Mouse (Mus musculus) CH12.LX (cell line): ENCODE results near the gene Gpr19.

Experiments
- CHD2 ChIP-seq: IDR thresholded peaks from 2 replicates; pipeline ENCODE4 v1.6.1; 2011; ENCODE audit warnings: low read length, improper control_type of control experiment
- CTCF ChIP-seq, 2 experiments: IDR thresholded peaks in 1 of 2; conservative IDR thresholded peaks in 1 of 2; 2 replicates each; pipeline ENCODE4 v1.5.1; 2011 to 2012; ENCODE audit warnings: low read depth in 2 of 2, low read length in 2 of 2, improper control_type of control experiment in 1 of 2, inconsistent platforms in 1 of 2, mild to moderate bottlenecking in 1 of 2, moderate library complexity in 1 of 2
- POLR2A ChIP-seq: IDR thresholded peaks from 2 replicates; pipeline ENCODE4 v1.6.1; 2011; ENCODE audit warnings: low read depth, mild to moderate bottlenecking, improper control_type of control experiment, low read length

GRCm38 (mm10) chr6:134930383-134930782 lies 32.0 kb upstream of the Gpr19 start:
- TF ChIP-seq CHD2 (0 out of 2 replicates have a peak, but pooled peaks have one; percentile 8), CTCF (conservative IDR thresholded peaks at IDR 0.05 in 1 of 2, IDR thresholded peaks at IDR 0.05 in 1 of 2; ENCODE audit: low read depth in 2 of 2, low read length in 2 of 2) (no peak), POLR2A (no peak)
